Mouse (Mus musculus) ovary, adult 10 weeks (tissue): ENCODE data around the gene Tmem265. TPM values are rescaled to one million over a fixed set of nuclear protein-coding genes. Genes with fewer than 3 reads are reported as not detected.

Experiments
- polyA plus RNA-seq: library from polyadenylated mRNA; stranded (reverse); fragments of 350-450 nt; fragmentation: Illumina TruSeq; extraction: RNeasy Lipid Tissue Mini Kit (QIAGEN cat#74804); gene quantifications from one replicate; pipeline ENCODE4 v1.2.3, GENCODE M21; 2014

Tmem265 gene
- not detected for polyA plus RNA-seq

DNA sequence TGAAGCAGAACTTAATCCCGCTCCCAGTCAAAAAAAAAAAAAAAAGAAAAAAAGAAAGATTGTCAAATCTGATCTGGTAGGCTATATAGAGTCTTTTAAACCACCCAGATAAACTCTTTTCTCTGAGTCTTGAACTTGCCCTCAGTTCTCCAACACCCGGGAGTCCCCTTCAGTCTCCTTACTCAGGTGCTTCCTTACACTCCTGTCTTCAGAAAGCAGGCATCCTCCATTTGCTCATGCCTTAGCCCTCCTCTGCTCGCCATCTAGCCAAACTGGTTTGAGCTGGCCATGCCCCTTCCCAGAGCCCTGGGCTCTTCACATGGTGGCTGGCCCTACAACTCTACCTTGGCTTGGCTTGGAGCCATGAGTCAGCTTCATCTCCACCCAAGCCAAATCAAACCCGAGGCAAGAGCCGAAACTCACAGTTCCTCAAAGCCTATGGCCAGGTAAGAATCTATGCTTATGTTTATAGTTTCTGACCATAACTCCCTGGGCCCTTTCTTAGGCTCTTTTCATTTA, at the start of gene Tmem265:
TSS of gene Tmem265 (plus strand) at position 51 of the 519 bp plus-strand sequence.

DNA sequence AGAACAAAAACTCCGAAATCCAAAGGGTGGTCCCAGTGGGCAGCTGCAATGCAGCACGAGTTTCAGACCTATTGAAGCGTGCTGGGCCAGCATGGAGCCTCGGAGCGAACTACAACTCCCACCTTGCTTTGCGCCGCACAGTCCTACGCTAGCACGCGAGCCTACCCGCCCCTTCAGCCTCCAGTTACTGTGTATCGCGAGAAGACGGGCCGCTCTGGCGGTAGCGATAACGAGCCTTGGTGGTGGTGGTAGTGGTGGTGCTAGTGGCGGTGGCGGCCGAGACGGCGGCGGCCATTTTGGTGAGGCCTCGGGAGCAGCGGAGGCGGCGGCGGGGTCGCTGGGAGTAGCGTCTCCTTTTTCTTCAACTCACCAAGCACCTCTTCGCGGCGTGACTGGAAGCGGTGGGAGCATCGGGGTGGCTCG, 49.4 kb upstream of the Tmem265 start, which contains the start of gene Srcap:
TSS of gene Srcap (plus strand) at position 176 of the 423 bp plus-strand sequence.

DNA sequence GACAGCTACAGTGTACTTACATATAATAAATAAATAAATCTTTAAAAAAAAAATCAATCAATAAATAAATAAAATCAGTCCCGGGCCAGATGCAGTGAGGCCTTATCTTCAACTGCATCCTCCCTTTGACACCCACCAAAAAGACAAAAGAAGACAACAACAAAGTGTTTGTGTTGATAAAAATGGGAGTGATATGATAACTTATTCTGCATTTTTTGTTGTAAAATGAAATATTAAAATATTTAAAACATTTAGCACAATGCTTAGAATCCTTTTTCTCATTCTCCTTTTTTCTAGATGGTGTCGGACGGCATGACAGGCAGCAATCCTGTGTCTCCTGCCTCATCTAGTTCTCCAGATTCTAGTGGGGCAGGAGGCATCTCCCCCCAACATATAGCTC, 41.9 kb upstream of the Tmem265 start, which contains the start of gene Gm42715:
TSS of gene Gm42715 (plus strand) at position 301 of the 400 bp plus-strand sequence.

DNA sequence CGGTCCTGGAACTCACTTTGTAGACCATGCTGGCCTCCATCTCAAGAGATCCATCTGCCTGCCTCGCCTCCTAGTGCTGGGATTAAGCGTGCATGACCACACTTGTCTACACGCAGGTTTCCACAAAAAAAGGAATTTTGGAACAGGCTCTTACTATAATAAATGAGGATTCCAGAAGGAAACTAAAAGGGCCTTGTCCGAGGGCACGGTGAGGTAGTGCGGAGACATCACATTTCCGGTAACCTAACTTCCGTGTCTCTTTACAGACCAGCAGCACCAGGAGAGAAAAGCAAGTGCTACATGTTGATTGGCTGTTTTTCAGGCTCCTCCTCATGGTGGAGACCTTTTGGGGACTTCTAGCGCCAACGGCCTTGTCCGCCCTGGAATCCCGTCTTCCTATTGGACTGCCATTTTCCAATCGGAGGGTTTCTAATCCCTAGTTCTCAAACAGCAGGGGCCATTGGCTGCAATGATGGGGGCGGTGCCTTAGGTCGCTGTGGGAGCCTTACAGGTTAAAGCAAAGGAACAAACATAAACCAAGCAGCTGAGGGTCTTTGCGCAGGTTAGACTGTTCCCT, 11.8 kb downstream of the Tmem265 start, which contains the start of gene Phkg2:
TSS of gene Phkg2 (plus strand) at position 446 of the 577 bp plus-strand sequence.

DNA sequence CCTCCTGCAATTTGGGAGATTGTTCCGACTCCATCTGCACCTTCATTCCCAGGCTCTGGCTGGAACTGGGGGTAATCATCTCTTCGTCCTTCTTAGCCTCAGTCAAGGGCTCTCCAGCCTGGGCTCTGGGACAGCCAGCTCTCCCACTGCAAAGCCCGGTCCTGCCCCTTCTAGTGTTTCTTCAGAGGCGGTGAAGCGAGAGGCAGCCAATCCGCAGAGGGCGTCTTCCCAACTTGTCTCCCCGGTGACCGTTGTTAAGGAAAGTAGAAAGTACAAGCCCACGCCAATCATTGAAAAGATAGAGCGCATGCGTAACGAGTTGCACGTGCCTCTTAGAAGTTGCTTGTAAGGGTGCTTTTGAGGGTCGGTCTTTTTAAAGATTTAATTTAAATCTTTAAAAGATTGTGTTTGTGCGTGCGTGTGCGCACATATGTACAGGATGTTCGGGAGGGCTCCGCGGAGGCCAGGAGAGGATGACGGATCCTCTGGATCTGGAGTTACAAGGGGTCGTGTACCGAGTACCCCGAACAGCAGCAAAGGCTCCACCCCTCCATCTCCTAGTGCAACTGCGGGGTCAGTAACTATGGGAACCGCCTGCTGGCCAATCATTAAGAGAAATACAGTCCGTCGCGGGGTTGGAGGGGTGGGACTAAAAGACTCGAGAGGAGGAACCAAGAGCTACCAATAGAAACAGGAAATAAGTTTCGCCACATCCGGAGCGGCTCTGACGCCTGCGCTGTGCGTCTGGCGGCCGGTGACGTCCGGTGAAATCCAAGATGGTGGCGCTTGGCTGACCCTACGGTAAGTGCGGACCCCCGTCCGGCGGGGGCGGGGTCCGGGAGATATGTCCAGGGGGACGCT, 27.1 kb downstream of the Tmem265 start, which contains the start of the genes Ccdc189 and Rnf40:
TSS of gene Ccdc189 (minus strand) at position 585 of the 861 bp plus-strand sequence.
TSS of gene Rnf40 (plus strand) at position 757 of the 861 bp plus-strand sequence.

DNA sequence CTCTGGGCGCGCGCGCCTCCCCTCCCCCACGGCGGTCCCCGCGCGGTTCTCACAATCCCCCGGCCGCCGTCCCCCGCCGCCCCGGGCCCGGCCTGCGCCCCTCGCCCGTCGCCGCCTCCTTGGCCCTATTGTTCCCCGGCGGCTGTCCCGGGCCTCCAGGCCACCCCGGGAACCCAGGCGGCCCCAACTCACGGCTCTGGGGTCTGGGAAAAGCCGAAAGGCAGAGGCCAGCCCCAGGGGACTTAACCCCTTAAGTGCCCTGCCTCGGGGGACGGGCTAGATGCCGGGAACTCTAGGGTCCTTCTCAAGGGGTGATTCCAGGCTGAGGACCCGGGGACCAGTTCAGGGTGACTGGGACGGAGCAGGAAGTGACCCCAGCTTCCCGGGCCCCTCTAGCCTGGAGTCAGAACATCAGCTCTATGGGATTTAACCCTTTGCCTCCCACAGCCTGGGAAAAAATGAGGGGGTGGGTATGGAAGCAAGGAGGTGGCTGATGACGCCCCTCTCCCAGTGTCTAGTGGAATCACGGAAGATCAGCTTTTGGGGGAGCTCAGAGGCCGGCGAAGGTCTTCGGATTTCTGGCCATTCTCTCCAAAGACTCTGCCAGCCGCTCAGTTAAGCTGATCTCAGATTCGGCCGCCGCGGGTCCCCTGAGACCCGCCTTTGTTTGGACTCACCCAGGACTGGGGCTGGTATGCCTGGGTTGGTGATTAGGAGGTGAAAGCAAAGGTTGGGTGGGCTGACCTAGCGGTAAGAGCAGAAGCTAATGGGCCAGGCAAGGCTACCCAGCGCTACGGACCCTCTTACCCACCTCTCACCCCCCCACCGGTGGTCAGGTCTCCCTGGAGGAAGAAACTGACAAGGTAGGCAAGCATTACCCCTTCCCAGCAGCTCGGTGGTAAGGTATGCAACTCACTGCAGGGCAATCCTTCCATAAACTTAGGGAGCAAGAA, 54.0 kb downstream of the Tmem265 start, which contains the start of gene Zfp629:
TSS of gene Zfp629 (minus strand) at position 907 of the 953 bp plus-strand sequence.

Other genes with a start within 250 kb of the Tmem265 start
- gene Zfp768, start 215.8 kb upstream of the Tmem265 start, polyA plus RNA-seq: 3.3 TPM
- 3.6 TPM for gene Zfp747, start 185.3 kb upstream of the Tmem265 start, polyA plus RNA-seq
- gene 9130019O22Rik, start 174.2 kb upstream of the Tmem265 start, polyA plus RNA-seq: 2.4 TPM
- 1.1 TPM for gene E430018J23Rik, start 167.8 kb upstream of the Tmem265 start, polyA plus RNA-seq
- gene Zfp764, start 154.6 kb upstream of the Tmem265 start, polyA plus RNA-seq: 4.1 TPM
- gene Zfp688, start 139.3 kb upstream of the Tmem265 start, polyA plus RNA-seq: 0.86 TPM
- gene Zfp689, start 112.2 kb upstream of the Tmem265 start, polyA plus RNA-seq: 3.1 TPM
- 18.0 TPM for gene Prr14, start 101.8 kb upstream of the Tmem265 start, polyA plus RNA-seq
- gene Fbrs, start 82.2 kb upstream of the Tmem265 start, polyA plus RNA-seq: 7.7 TPM
- 11.4 TPM for gene Srcap, start 49.4 kb upstream of the Tmem265 start, polyA plus RNA-seq
- gene Gm42715, start 41.8 kb upstream of the Tmem265 start, polyA plus RNA-seq: 6.7 TPM
- 7.7 TPM for gene Phkg2, start 11.9 kb downstream of the Tmem265 start, polyA plus RNA-seq
- not detected for gene Ccdc189, start 27.2 kb downstream of the Tmem265 start, polyA plus RNA-seq
- 2.9 TPM for gene Rnf40, start 27.4 kb downstream of the Tmem265 start, polyA plus RNA-seq
- gene Zfp629, start 54.4 kb downstream of the Tmem265 start, polyA plus RNA-seq: 11.5 TPM
- gene Bcl7c, start 147.5 kb downstream of the Tmem265 start, polyA plus RNA-seq: 6.5 TPM
- 2.4 TPM for gene Ctf1, start 151.3 kb downstream of the Tmem265 start, polyA plus RNA-seq
- gene Ctf2, start 170.8 kb downstream of the Tmem265 start, polyA plus RNA-seq: not detected
- 0.66 TPM for gene Fbxl19, start 183.2 kb downstream of the Tmem265 start, polyA plus RNA-seq
- gene Orai3, start 208.4 kb downstream of the Tmem265 start, polyA plus RNA-seq: 2.7 TPM
- 6.6 TPM for gene Setd1a, start 215.3 kb downstream of the Tmem265 start, polyA plus RNA-seq
- not detected for gene Gm49388, start 224.2 kb downstream of the Tmem265 start, polyA plus RNA-seq
- 8.1 TPM for gene Hsd3b7, start 239.2 kb downstream of the Tmem265 start, polyA plus RNA-seq